Mouse (Mus musculus) kidney, adult 2 months (tissue): Measurements from ENCODE around the gene Ube2j2. TPM values are rescaled to one million over a fixed set of nuclear protein-coding genes. Genes with fewer than 3 reads are reported as not detected.
A peak's percentile ranks its signal among the peaks of the same experiment; 100 is the strongest.

Source experiments
- DNase-seq: peaks from one replicate; pipeline ENCODE4 v3.0.0; 2021
- H3K27ac ChIP-seq: fragments of 200-500 bp; 2 replicates; pipeline ENCODE4 v1.5.1; 2012; ENCODE audit warnings: low read depth, low read length, control low read depth, inconsistent platforms; ENCODE audit not compliant: insufficient read depth
- H3K27me3 ChIP-seq: fragments of 200-500 bp; replicated peaks from 2 replicates; pipeline ENCODE4 v1.6.1; 2012; ENCODE audit warnings: mild to moderate bottlenecking, moderate library complexity, low read length, inconsistent platforms; ENCODE audit not compliant: control insufficient read depth, insufficient read depth
- H3K36me3 ChIP-seq: fragments of 200-500 bp; 2 replicates; pipeline ENCODE4 v1.6.1; 2012; ENCODE audit warnings: mild to moderate bottlenecking, moderate library complexity, low read length, inconsistent platforms; ENCODE audit not compliant: control insufficient read depth, insufficient read depth
- H3K4me1 ChIP-seq: fragments of 200-500 bp; 2 replicates; pipeline ENCODE4 v1.6.1; 2011; ENCODE audit warnings: low read length; ENCODE audit not compliant: control insufficient read depth, insufficient read depth
- H3K4me3 ChIP-seq: fragments of 200-500 bp; 2 replicates; pipeline ENCODE4 v1.5.1; 2011; ENCODE audit warnings: mild to moderate bottlenecking, low read depth, low read length, control low read depth; ENCODE audit not compliant: insufficient read depth
- CTCF ChIP-seq: fragments of 200-500 bp; conservative IDR thresholded peaks from 2 replicates; pipeline ENCODE4 v1.5.1; 2011; ENCODE audit warnings: low read depth, mild to moderate bottlenecking, control low read depth, low read length, moderate library complexity, mixed read lengths; ENCODE audit not compliant: insufficient read depth, insufficient read length
- POLR2A ChIP-seq: fragments of 200-500 bp; IDR thresholded peaks from one replicate; pipeline ENCODE4 v1.6.1; 2011; ENCODE audit warnings: low read depth, low read length, control low read depth
- WGBS: fragments of 180-500 bp; shearing (Covaris S2); methylation state at CpG from one replicate; pipeline ENCODE4 v1.1.7; 2018; 5-methylcytosine and 5-hydroxymethylcytosine counted together
- polyA plus RNA-seq: library from polyadenylated mRNA; depleted of rRNA; stranded (reverse); fragments of >200 nt; gene quantifications from 2 replicates; pipeline ENCODE4 v1.2.3, GENCODE M21; 2012

Ube2j2 gene
- polyA plus RNA-seq, 1 experiment, result 47.3 TPM

DNA sequence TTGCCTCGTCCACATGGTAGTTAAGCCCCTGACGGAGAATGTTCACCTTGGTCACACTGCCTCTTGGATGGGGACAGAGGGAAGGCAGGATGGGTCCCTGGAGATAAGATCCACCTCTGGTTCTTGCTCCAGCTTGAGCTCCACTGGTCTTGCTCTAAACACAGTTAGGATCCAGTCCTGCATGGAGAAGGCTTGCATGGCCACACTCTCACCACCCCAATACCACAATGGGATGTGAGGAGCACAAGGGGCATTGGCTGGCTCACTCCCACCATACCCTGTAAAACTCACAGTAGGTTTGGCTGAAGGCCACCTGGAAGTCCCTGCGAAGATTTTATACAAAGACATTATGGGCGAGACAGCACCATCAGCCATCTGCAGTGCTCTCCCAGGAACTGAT is 34.9 kb upstream of the Ube2j2 start:
- DNase-seq, result no peak
- H3K27me3 ChIP-seq, result no peaks in the 10 kb centered on the region
- no peak for TF ChIP-seq POLR2A
- no peak for TF ChIP-seq CTCF
- WGBS, result 91% methylated on average over 4 of the region's 4 CpGs
- H3K36me3 ChIP-seq, result no peaks in the 10 kb centered on the region
- no peak overlapping the region for H3K27ac ChIP-seq
- H3K4me1 ChIP-seq, result no peaks in the 10 kb centered on the region
- no peak overlapping the region for H3K4me3 ChIP-seq

- Histone ChIP-seq H3K27me3 (no peaks in the 10 kb centered on the region), H3K36me3 (no peaks in the 10 kb centered on the region), H3K4me1 (no peaks in the 10 kb centered on the region), H3K4me3 (no peak overlapping the region), H3K27ac (no peak overlapping the region)
- TF ChIP-seq POLR2A (no peak), CTCF (no peak)
- no peak for DNase-seq
- WGBS, result 51% methylated on average over 1 of the region's 1 CpGs
Observed at GRCm38 (mm10) chr4:155932031-155932430, 11.6 kb upstream of the Ube2j2 start.

DNA sequence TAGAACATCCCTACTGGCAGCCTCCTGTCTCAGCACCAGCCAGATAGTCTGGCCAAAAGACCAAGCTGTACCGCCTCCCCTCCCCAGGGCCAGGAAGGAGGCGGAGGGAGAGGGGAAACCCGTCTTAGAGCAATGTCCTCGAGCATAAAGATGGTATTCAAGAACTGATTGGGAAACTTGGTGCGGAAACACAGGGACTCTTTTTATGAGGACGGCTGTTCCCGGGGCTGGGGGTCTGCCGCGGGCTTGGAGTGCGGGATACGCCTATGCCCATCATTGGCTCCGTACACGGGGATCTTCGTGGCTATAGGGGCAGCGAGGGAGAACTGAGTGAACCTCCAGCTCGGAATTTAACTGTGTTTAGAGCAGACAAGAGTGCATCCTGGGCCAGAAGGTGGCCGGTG is 580 bp upstream of the Ube2j2 start:
- Histone ChIP-seq H3K36me3 (no peaks in the 10 kb centered on the region), H3K27ac (peak overlapping the region; percentile 67), H3K27me3 (no peaks in the 10 kb centered on the region), H3K4me1 (peaks cover 10% of the 10 kb centered on the region; the same call in 1 of the 2 replicates), H3K4me3 (peak overlapping the region; percentile 86)
- WGBS, result under 1% methylated on average over 17 of the region's 17 CpGs
- no peak for TF ChIP-seq CTCF
- no peak for TF ChIP-seq POLR2A
- no peak for DNase-seq

DNA sequence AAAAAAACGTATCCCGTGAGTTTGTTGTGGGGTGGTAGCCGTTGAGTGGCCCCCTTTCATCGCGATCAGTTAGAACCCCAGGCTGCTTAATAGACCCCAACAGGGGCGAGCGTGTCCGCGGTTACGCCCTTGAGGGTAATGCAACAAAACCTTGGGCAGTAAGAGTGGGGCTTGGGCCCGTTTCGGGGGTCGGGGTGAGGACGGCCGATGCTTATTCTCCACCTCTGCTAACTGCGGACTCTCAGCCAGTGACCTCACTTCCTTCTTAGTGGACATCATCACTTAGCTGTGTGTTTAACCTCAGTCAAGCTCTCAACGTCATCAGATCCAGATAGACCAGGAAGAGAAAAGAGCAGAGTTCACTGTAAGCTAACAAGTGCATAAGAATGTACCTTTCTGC is 640 bp downstream of the Ube2j2 start:
- Histone ChIP-seq H3K4me1 (peaks cover 10% of the 10 kb centered on the region; the same call in 1 of the 2 replicates), H3K27me3 (no peaks in the 10 kb centered on the region), H3K27ac (0 out of 2 replicates have a peak overlapping the region, but pooled peaks have one; percentile 4), H3K36me3 (peaks cover under 1% of the 10 kb centered on the region), H3K4me3 (peak overlapping the region; percentile 86)
- TF ChIP-seq POLR2A (no peak), CTCF (no peak)
- under 1% methylated on average over 17 of the region's 17 CpGs for WGBS
- peak; percentile 33 for DNase-seq

GRCm38 (mm10) chr4:155947094-155947493 is 3.5 kb downstream of the Ube2j2 start:
- DNase-seq, result no peak
- Histone ChIP-seq H3K4me3 (no peak overlapping the region), H3K36me3 (peaks cover 8% of the 10 kb centered on the region), H3K4me1 (peaks cover 10% of the 10 kb centered on the region; the same call in 1 of the 2 replicates), H3K27me3 (no peaks in the 10 kb centered on the region), H3K27ac (no peak overlapping the region)
- TF ChIP-seq POLR2A (no peak), CTCF (no peak)

DNA sequence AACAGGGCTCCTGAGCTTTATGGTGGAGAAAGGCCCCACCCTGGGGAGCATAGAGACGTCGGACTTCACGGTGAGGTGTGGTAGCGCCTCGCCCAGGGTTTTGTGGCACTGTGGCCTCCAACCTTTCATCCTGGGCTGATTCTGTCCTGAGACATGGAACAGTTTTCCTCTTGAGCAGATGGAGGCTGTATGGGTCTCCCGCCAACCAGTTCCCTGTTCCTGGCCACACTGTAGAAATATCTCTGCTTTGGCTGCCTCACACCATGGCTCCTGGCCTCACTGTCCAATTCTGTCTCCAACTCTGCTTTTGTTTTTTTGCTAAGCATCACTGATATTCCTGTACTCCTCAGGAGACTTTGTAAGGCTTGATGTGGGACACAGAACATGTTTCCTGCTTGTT is 11.9 kb downstream of the Ube2j2 start:
- Histone ChIP-seq H3K4me3 (no peak overlapping the region), H3K36me3 (peaks cover 8% of the 10 kb centered on the region), H3K4me1 (no peaks in the 10 kb centered on the region), H3K27ac (no peak overlapping the region), H3K27me3 (no peaks in the 10 kb centered on the region)
- WGBS, result 91% methylated on average over 6 of the region's 6 CpGs
- no peak for DNase-seq
- TF ChIP-seq POLR2A, result no peak
- TF ChIP-seq CTCF, result no peak

- Histone ChIP-seq H3K4me1 (0 out of 2 replicates have a peak, but pooled peaks cover 4% of the 10 kb centered on the region), H3K4me3 (no peak overlapping the region), H3K27ac (no peak overlapping the region), H3K36me3 (peaks cover 2% of the 10 kb centered on the region), H3K27me3 (no peaks in the 10 kb centered on the region)
- WGBS, result 4% methylated on average over 5 of the region's 5 CpGs
- DNase-seq, result peak; percentile 79
- TF ChIP-seq CTCF (peak; percentile 80), POLR2A (no peak)
Observed at GRCm38 (mm10) chr4:155959275-155959674, 15.6 kb downstream of the Ube2j2 start.
